In genomic region chr11:107578226-107578625, GRCm38 (mm10) we compare ENCODE assay signal across 17 mouse cellular contexts. TPM values are rescaled to one million over a fixed set of nuclear protein-coding genes. Genes with fewer than 3 reads are reported as not detected.
DNase-seq lines count a peak whose midpoint lies in the region; ATAC-seq lines count a peak whose summit lies in the region.
"Had no signal": no experiment of that assay in that cellular context is flagged by ENCODE, and none has a peak within 500 bp of the region (broad histone marks: within the 10 kb centered on the region; RNA-seq: fewer than 3 reads in every experiment).

No protein-coding gene starts in this region.

- peak; percentile 9 for DNase-seq in embryonic facial prominence, embryonic 14.5 days (ENCODE audit: low spot score)
- DNase-seq in embryonic facial prominence, embryonic 10.5 days (ENCODE audit: low spot score) = no peak
- DNase-seq in lung, adult 18-20 months = no peak
- DNase-seq in kidney, postnatal 4 days = peak; percentile 29 to 47
- DNase-seq in neural tube, embryonic 10.5 days (ENCODE audit: extremely low spot score, low spot score) = no peak
- DNase-seq in urinary bladder, postnatal 36 days (ENCODE audit: low spot score in 2 of 2) = no peak
- DNase-seq: cerebellum, postnatal 14 days; gastrocnemius, postnatal 10 days; left cerebral cortex, postnatal 4 days had no signal

- no peak overlapping the region for H3K27ac ChIP-seq in embryonic facial prominence, embryonic 14.5 days (replicated peaks; ENCODE audit: low read depth, low read length)
- no peak overlapping the region for H3K27ac ChIP-seq in embryonic facial prominence, embryonic 10.5 days (replicated peaks)
- peak overlapping the region; percentile 36; the same call in 1 of the 2 replicates for H3K27ac ChIP-seq in lung, embryonic 16.5 days (ENCODE audit: low read length)
- H3K27ac ChIP-seq: hindbrain, embryonic 12.5 days; intestine, embryonic 15.5 days; macrophage; midbrain, embryonic 13.5 days had no signal

- H3K36me3 ChIP-seq in embryonic facial prominence, embryonic 14.5 days (ENCODE audit: control insufficient read depth, insufficient read depth, low read length) = peaks cover 58% of the 10 kb centered on the region
- H3K36me3 ChIP-seq in embryonic facial prominence, embryonic 10.5 days (replicated peaks) = peaks cover 78% of the 10 kb centered on the region
- H3K36me3 ChIP-seq in lung, embryonic 16.5 days (ENCODE audit: control insufficient read depth, insufficient read depth, low read length) = peaks cover 11% of the 10 kb centered on the region; the same call in 1 of the 2 replicates

- H3K4me2 ChIP-seq in embryonic facial prominence, embryonic 14.5 days (ENCODE audit: low read depth, low read length) = no peak overlapping the region
- no peak overlapping the region for H3K4me2 ChIP-seq in lung, embryonic 16.5 days (ENCODE audit: low read depth, low read length)
- H3K4me2 ChIP-seq: hindbrain, embryonic 12.5 days; intestine, embryonic 15.5 days; liver, embryonic 11.5 days; midbrain, embryonic 13.5 days had no signal

- no peaks in the 10 kb centered on the region for H3K4me1 ChIP-seq in embryonic facial prominence, embryonic 14.5 days (ENCODE audit: control insufficient read depth, insufficient read depth, low read length)
- H3K4me1 ChIP-seq in embryonic facial prominence, embryonic 10.5 days = peaks cover 7% of the 10 kb centered on the region; the same call in 1 of the 2 replicates
- H3K4me1 ChIP-seq in lung, embryonic 16.5 days (replicated peaks; ENCODE audit: control insufficient read depth, insufficient read depth, low read length) = peaks cover 10% of the 10 kb centered on the region

- ATAC-seq in embryonic facial prominence, embryonic 14.5 days (ENCODE audit: low read depth) = no peak
- no peak for ATAC-seq in lung, embryonic 16.5 days (ENCODE audit: low read depth)
- no peak for ATAC-seq in erythroid progenitor cell, adult 5-6 weeks (replicated peaks; ENCODE audit: low FRiP score, poor library complexity, severe bottlenecking)
- ATAC-seq: intestine, embryonic 15.5 days; midbrain, embryonic 13.5 days had no signal

- no peak overlapping the region for H3K9ac ChIP-seq in embryonic facial prominence, embryonic 14.5 days (ENCODE audit: low read depth, low read length)
- H3K9ac ChIP-seq in lung, embryonic 16.5 days (ENCODE audit: low read length) = no peak overlapping the region
- H3K9ac ChIP-seq: hindbrain, embryonic 12.5 days; intestine, embryonic 15.5 days; midbrain, embryonic 13.5 days had no signal

- no peaks in the 10 kb centered on the region for H3K9me3 ChIP-seq in embryonic facial prominence, embryonic 14.5 days (ENCODE audit: control insufficient read depth, low read length)
- no peaks in the 10 kb centered on the region for H3K9me3 ChIP-seq in embryonic facial prominence, embryonic 10.5 days
- H3K9me3 ChIP-seq in lung, embryonic 16.5 days (ENCODE audit: control insufficient read depth, low read length) = no peaks in the 10 kb centered on the region
- H3K9me3 ChIP-seq: hindbrain, embryonic 12.5 days; intestine, embryonic 15.5 days; midbrain, embryonic 13.5 days had no signal

- no peak overlapping the region for H3K4me3 ChIP-seq in embryonic facial prominence, embryonic 14.5 days (ENCODE audit: low read depth, low read length)
- no peak overlapping the region for H3K4me3 ChIP-seq in embryonic facial prominence, embryonic 10.5 days
- H3K4me3 ChIP-seq in lung, embryonic 16.5 days (ENCODE audit: low read length) = no peak overlapping the region
- H3K4me3 ChIP-seq: hindbrain, embryonic 12.5 days; intestine, embryonic 15.5 days; midbrain, embryonic 13.5 days had no signal

- WGBS in embryonic facial prominence, embryonic 14.5 days = 67% methylated on average over 7 of the region's 7 CpGs
- 74% methylated on average over 7 of the region's 7 CpGs for WGBS in embryonic facial prominence, embryonic 10.5 days
- WGBS in lung, embryonic 16.5 days = 65% methylated on average over 7 of the region's 7 CpGs

- no peaks in the 10 kb centered on the region for H3K27me3 ChIP-seq in embryonic facial prominence, embryonic 14.5 days (replicated peaks; ENCODE audit: control insufficient read depth, insufficient read depth, low read length)
- no peaks in the 10 kb centered on the region for H3K27me3 ChIP-seq in embryonic facial prominence, embryonic 10.5 days (replicated peaks; ENCODE audit: low read depth, poor library complexity, severe bottlenecking)
- no peaks in the 10 kb centered on the region for H3K27me3 ChIP-seq in lung, embryonic 16.5 days (ENCODE audit: control insufficient read depth, insufficient read depth, low read depth, low read length)
- H3K27me3 ChIP-seq: CH12.LX; hindbrain, embryonic 12.5 days; intestine, embryonic 15.5 days; midbrain, embryonic 13.5 days had no signal

RNA-seq across cellular contexts. Expression of gene Helz, which starts 30.5 kb away (rescaled TPM):
- polyA plus RNA-seq in embryonic facial prominence, embryonic 14.5 days (2014; fragmentation: Nextera tagmentation; extraction: Ambion mirVana) = 21.7 and 22.0 TPM in 2 replicates
- polyA plus RNA-seq in embryonic facial prominence, embryonic 10.5 days (2016; fragmentation: Nextera tagmentation; extraction: Ambion mirVana) = 24.1 and 26.6 TPM in 2 replicates
- 21.3 and 21.4 TPM in 2 replicates for polyA plus RNA-seq in lung, embryonic 16.5 days (2015; fragmentation: Nextera tagmentation; extraction: Ambion mirVana)
- total RNA-seq in erythroid progenitor cell, adult 5-6 weeks (2015; ENCODE audit: low replicate concordance) = 7.9 and 8.8 TPM in 2 replicates
- total RNA-seq in erythroid progenitor cell, adult 5-6 weeks (2017; ENCODE audit: low replicate concordance) = 7.3 and 8.0 TPM in 2 replicates

Comparison
In these comparisons a context has a peak if more than half of its experiments do, and no peak if none do; other contexts are left out.
1. DNase-seq: peak in embryonic facial prominence, embryonic 14.5 days (single experiment) and kidney, postnatal 4 days (2 of 2); none in embryonic facial prominence, embryonic 10.5 days (single experiment), lung, adult 18-20 months (0 of 2), neural tube, embryonic 10.5 days (single experiment) and urinary bladder, postnatal 36 days (0 of 2).